Mouse (Mus musculus) small intestine, adult 2 months (tissue): Measurements from ENCODE around the gene Ggnbp2.
A peak's percentile ranks its signal among the peaks of the same experiment; 100 is the strongest.

Experiments used
- CTCF ChIP-seq: fragments of 200-500 bp; IDR thresholded peaks from 2 replicates; pipeline ENCODE4 v1.5.1; 2012; ENCODE audit warnings: low read depth, mild to moderate bottlenecking, control low read depth, inconsistent platforms, low read length, moderate library complexity, mixed read lengths; ENCODE audit not compliant: insufficient replicate concordance, insufficient read length; ENCODE audit errors: extremely low read depth
- POLR2A ChIP-seq: fragments of 200-500 bp; IDR thresholded peaks from 2 replicates; pipeline ENCODE4 v1.6.1; 2012; ENCODE audit warnings: low read depth, mild to moderate bottlenecking, control low read depth, inconsistent platforms, low read length, moderate library complexity

- TF ChIP-seq CTCF (no peak), POLR2A (peak; percentile 70)
Observed at GRCm38 (mm10) chr11:84879772-84880464, 9.3 kb upstream of the Ggnbp2 start, which contains the start of the genes Myo19 and Pigw.
